ENCODE assay signal across 8 mouse cellular contexts in genomic region chr1:105993196-105993595, GRCm38 (mm10). TPM values are rescaled to one million over a fixed set of nuclear protein-coding genes. Genes with fewer than 3 reads are reported as not detected.
DNase-seq lines count a peak whose midpoint lies in the region; ATAC-seq and TF ChIP-seq lines count a peak whose summit lies in the region.

No protein-coding gene starts in this region.

- no peak for TF ChIP-seq POLR2A in kidney, adult 2 months (IDR thresholded peaks at IDR 0.05; ENCODE audit: low read depth, low read length)

- peak overlapping the region; percentile 70 for H3K9ac ChIP-seq in lung, embryonic 15.5 days
- peak overlapping the region; percentile 81 for H3K9ac ChIP-seq in stomach, embryonic 16.5 days (ENCODE audit: low read length)

- peak overlapping the region; percentile 77 for H3K27ac ChIP-seq in kidney, adult 2 months (ENCODE audit: insufficient read depth, low read depth, low read length)
- no peak overlapping the region for H3K27ac ChIP-seq in lung, embryonic 15.5 days
- H3K27ac ChIP-seq in stomach, embryonic 16.5 days (ENCODE audit: low read length): peak overlapping the region; percentile 67

- peak; percentile 35 for TF ChIP-seq CTCF in kidney, adult 2 months (conservative IDR thresholded peaks at IDR 0.05; ENCODE audit: insufficient read depth, insufficient read length, low read depth, low read length)

- peak overlapping the region; percentile 98 for H3K4me2 ChIP-seq in lung, embryonic 15.5 days
- peak overlapping the region; percentile 97 for H3K4me2 ChIP-seq in stomach, embryonic 16.5 days (ENCODE audit: low read depth, low read length)

- no peaks in the 10 kb centered on the region for H3K27me3 ChIP-seq in kidney, adult 2 months (replicated peaks; ENCODE audit: control insufficient read depth, insufficient read depth, low read length)
- no peaks in the 10 kb centered on the region for H3K27me3 ChIP-seq in lung, embryonic 15.5 days
- H3K27me3 ChIP-seq in stomach, embryonic 16.5 days (ENCODE audit: control insufficient read depth, insufficient read depth, low read length): no peaks in the 10 kb centered on the region

- peaks cover 9% of the 10 kb centered on the region; the same call in 1 of the 2 replicates for H3K4me1 ChIP-seq in kidney, adult 2 months (ENCODE audit: control insufficient read depth, insufficient read depth, low read length)
- H3K4me1 ChIP-seq in lung, embryonic 15.5 days: peaks cover 40% of the 10 kb centered on the region
- H3K4me1 ChIP-seq in stomach, embryonic 16.5 days (ENCODE audit: control insufficient read depth, insufficient read depth, low read length): peaks cover 10% of the 10 kb centered on the region

- WGBS in kidney, adult 2 months: under 1% methylated on average over 7 of the region's 7 CpGs
- WGBS in lung, embryonic 15.5 days: 6% methylated on average over 7 of the region's 7 CpGs
- WGBS in stomach, embryonic 16.5 days: 8% methylated on average over 7 of the region's 7 CpGs

- H3K36me3 ChIP-seq in kidney, adult 2 months (ENCODE audit: control insufficient read depth, insufficient read depth, low read length): no peaks in the 10 kb centered on the region
- no peaks in the 10 kb centered on the region for H3K36me3 ChIP-seq in lung, embryonic 15.5 days
- H3K36me3 ChIP-seq in stomach, embryonic 16.5 days (ENCODE audit: control insufficient read depth, insufficient read depth, low read length): no peaks in the 10 kb centered on the region

- DNase-seq in right cerebral cortex, postnatal 10 days (ENCODE audit: low spot score in 2 of 2): peak; percentile 35 to 37
- DNase-seq in right cerebral cortex, postnatal 14 days: no peak
- DNase-seq in c-Kit-positive CD71-positive TER-119-negative erythroid progenitor cells, embryonic 14.5 days (ENCODE audit: low read depth): peak; percentile 31
- peak; percentile 70 to 73 for DNase-seq in heart, adult 18-20 months
- DNase-seq in kidney, adult 2 months: peak; percentile 85

- no peaks in the 10 kb centered on the region for H3K9me3 ChIP-seq in lung, embryonic 15.5 days
- H3K9me3 ChIP-seq in stomach, embryonic 16.5 days (replicated peaks; ENCODE audit: control insufficient read depth, low read length): no peaks in the 10 kb centered on the region

- ATAC-seq in lung, embryonic 15.5 days (ENCODE audit: borderline replicate concordance, extremely low read depth, low FRiP score, low TSS enrichment): no peak
- ATAC-seq in stomach, embryonic 16.5 days (ENCODE audit: insufficient read depth, low FRiP score): no peak
- no peak for ATAC-seq in activated CD4-positive, CD25-positive, alpha-beta regulatory T cell, adult 4 months

- peak overlapping the region; percentile 80 for H3K4me3 ChIP-seq in kidney, adult 2 months (ENCODE audit: insufficient read depth, low read depth, low read length)
- H3K4me3 ChIP-seq in lung, embryonic 15.5 days: peak overlapping the region; percentile 58
- peak overlapping the region; percentile 86 for H3K4me3 ChIP-seq in stomach, embryonic 16.5 days (replicated peaks; ENCODE audit: low read length)

RNA-seq across cellular contexts. Expression of gene Zcchc2, which starts 3.0 kb away (rescaled TPM):
- 1 to 10 TPM; 7.0 to 7.9 TPM for total RNA-seq in heart, adult 18-20 months (2021)
- polyA plus RNA-seq in kidney, adult 2 months (2012; rRNA removed): 13.5 and 15.1 TPM in 2 replicates
- polyA plus RNA-seq in lung, embryonic 15.5 days (2015; fragmentation: Nextera tagmentation; extraction: Ambion mirVana): 2.0 and 2.3 TPM in 2 replicates
- 2.2 and 2.6 TPM in 2 replicates for polyA plus RNA-seq in stomach, embryonic 16.5 days (2015; fragmentation: Nextera tagmentation; extraction: Ambion mirVana)
- 1 to 10 TPM; 7.0 to 8.5 TPM for polyA plus RNA-seq in activated CD4-positive, CD25-positive, alpha-beta regulatory T cell, adult 4 months (2017; shearing (Covaris generic))
